8 mouse cellular contexts compared by ENCODE assay signal in the genomic region with DNA sequence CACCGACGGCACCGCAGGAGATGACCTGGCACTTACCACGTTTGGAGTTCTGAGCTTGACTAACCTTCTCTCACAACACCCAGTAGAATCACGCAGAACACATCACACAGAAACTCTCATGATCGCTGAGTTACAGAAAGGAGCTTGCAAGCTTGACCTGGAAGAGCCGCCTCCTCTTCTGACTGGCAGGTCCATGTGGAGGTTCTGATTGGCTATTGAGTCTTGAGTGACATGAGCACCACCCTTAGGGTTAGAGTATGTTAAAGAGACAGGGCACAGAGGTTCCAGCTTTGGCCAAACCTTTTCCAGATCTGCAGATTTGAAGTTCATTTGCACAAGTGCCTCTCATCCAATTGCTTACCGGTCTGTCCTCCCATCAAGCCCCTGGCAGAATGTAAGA. TPM values are rescaled to one million over a fixed set of nuclear protein-coding genes. Genes with fewer than 3 reads are reported as not detected.
DNase-seq lines count a peak whose midpoint lies in the region; ATAC-seq and TF ChIP-seq lines count a peak whose summit lies in the region.
"Not testable (repeated sequence)": the region's sequence is repeated elsewhere in the genome, so short reads cannot be mapped to it uniquely, and the experiment has no call there.

Gm4631 (minus strand) TSS at position 101 of the 400 bp plus-strand sequence.

- not testable (repeated sequence) for H3K27ac ChIP-seq in ES-Bruce4 (ENCODE audit: insufficient read depth, low read length); forebrain, embryonic 13.5 days; heart, adult 2 months; hindbrain, embryonic 13.5 days; limb, embryonic 14.5 days (replicated peaks; ENCODE audit: low read depth, low read length); midbrain, embryonic 16.5 days (ENCODE audit: low read length)

- not testable (repeated sequence) for TF ChIP-seq EP300 in ES-Bruce4 (IDR thresholded peaks at IDR 0.05; ENCODE audit: insufficient read depth, low read depth, low read length); heart, adult 2 months (IDR thresholded peaks at IDR 0.05; ENCODE audit: insufficient read depth, low read depth, low read length)

- not testable (repeated sequence) for H3K9me3 ChIP-seq in ES-Bruce4 (replicated peaks; ENCODE audit: control insufficient read depth, insufficient read depth, low read length, poor library complexity, severe bottlenecking); forebrain, embryonic 13.5 days (replicated peaks); hindbrain, embryonic 13.5 days; limb, embryonic 14.5 days (ENCODE audit: control insufficient read depth, low read length); midbrain, embryonic 16.5 days (replicated peaks; ENCODE audit: control insufficient read depth, low read length, poor library complexity, severe bottlenecking)

- no CpG with 5 or more reads among the region's 8 CpGs for whole genome bisulfite sequencing in forebrain, embryonic 13.5 days
- WGBS in heart, adult 2 months: no CpG with 5 or more reads among the region's 8 CpGs
- WGBS in hindbrain, embryonic 13.5 days: no CpG with 5 or more reads among the region's 8 CpGs
- WGBS in limb, embryonic 14.5 days: no CpG with 5 or more reads among the region's 8 CpGs
- no CpG with 5 or more reads among the region's 8 CpGs for WGBS in midbrain, embryonic 16.5 days

- DNase-seq in brain, embryonic 14.5 days (ENCODE audit: low read depth); heart, adult 2 months; layer of hippocampus, postnatal 14 days (ENCODE audit: low spot score in 2 of 2); limb, embryonic 14.5 days (ENCODE audit: low spot score): not testable (repeated sequence)

- intact Hi-C loops in heart, adult 2 months (cut with DNase I): not testable (repeated sequence)

- TF ChIP-seq CTCF in ES-Bruce4 (IDR thresholded peaks at IDR 0.05; ENCODE audit: low read depth, low read length); brain, embryonic 14.5 days (IDR thresholded peaks at IDR 0.05; ENCODE audit: borderline replicate concordance, extremely low read depth, insufficient read depth, insufficient read length); heart, adult 2 months (IDR thresholded peaks at IDR 0.05): not testable (repeated sequence)

- H3K4me3 ChIP-seq in ES-Bruce4 (ENCODE audit: low read depth, low read length); forebrain, embryonic 13.5 days; heart, adult 2 months; hindbrain, embryonic 13.5 days; limb, embryonic 14.5 days (replicated peaks; ENCODE audit: low read length); midbrain, embryonic 16.5 days (ENCODE audit: low read depth, low read length): not testable (repeated sequence)

- not testable (repeated sequence) for ATAC-seq in forebrain, embryonic 13.5 days; hindbrain, embryonic 13.5 days (ENCODE audit: low FRiP score); limb, embryonic 14.5 days (ENCODE audit: low FRiP score, low read depth); midbrain, embryonic 16.5 days

- not testable (repeated sequence) for H3K4me1 ChIP-seq in ES-Bruce4 (ENCODE audit: control insufficient read depth, insufficient read depth, low read length); forebrain, embryonic 13.5 days; heart, adult 2 months (ENCODE audit: control insufficient read depth, insufficient read depth, low read length); hindbrain, embryonic 13.5 days (replicated peaks); limb, embryonic 14.5 days (ENCODE audit: control insufficient read depth, insufficient read depth, low read length); midbrain, embryonic 16.5 days (ENCODE audit: control insufficient read depth, insufficient read depth, low read length)

- not testable (repeated sequence) for TF ChIP-seq POLR2A in ES-Bruce4 (IDR thresholded peaks at IDR 0.05; ENCODE audit: insufficient read depth, low read length); brain, embryonic 14.5 days (IDR thresholded peaks at IDR 0.05; ENCODE audit: borderline replicate concordance, extremely low read depth, insufficient read depth, insufficient read length, poor library complexity, severe bottlenecking); heart, adult 2 months (IDR thresholded peaks at IDR 0.05; ENCODE audit: insufficient read depth, low read depth, low read length); limb, embryonic 14.5 days (IDR thresholded peaks at IDR 0.05; ENCODE audit: borderline replicate concordance, extremely low read depth, insufficient read depth, insufficient read length)

- not testable (repeated sequence) for H3K9ac ChIP-seq in ES-Bruce4 (ENCODE audit: low read depth, poor library complexity, severe bottlenecking); forebrain, embryonic 13.5 days; heart, adult 2 months (ENCODE audit: low read depth, low read length); hindbrain, embryonic 13.5 days; limb, embryonic 14.5 days (ENCODE audit: low read depth, low read length, severe bottlenecking); midbrain, embryonic 16.5 days (ENCODE audit: low read depth, low read length)

- H3K79me2 ChIP-seq in heart, adult 2 months (replicated peaks; ENCODE audit: control insufficient read depth, insufficient read depth, low read length): not testable (repeated sequence)

- H3K27me3 ChIP-seq in ES-Bruce4 (ENCODE audit: control insufficient read depth, insufficient read depth, low read length, poor library complexity, severe bottlenecking); forebrain, embryonic 13.5 days; heart, adult 2 months (ENCODE audit: control insufficient read depth, insufficient read depth, low read length); hindbrain, embryonic 13.5 days; limb, embryonic 14.5 days (ENCODE audit: control insufficient read depth, insufficient read depth, low read length); midbrain, embryonic 16.5 days (ENCODE audit: control insufficient read depth, insufficient read depth, low read depth, low read length): not testable (repeated sequence)

- not testable (repeated sequence) for H3K4me2 ChIP-seq in forebrain, embryonic 13.5 days; hindbrain, embryonic 13.5 days; limb, embryonic 14.5 days (replicated peaks; ENCODE audit: low read depth, low read length, severe bottlenecking); midbrain, embryonic 16.5 days (ENCODE audit: low read length)

- not testable (repeated sequence) for H3K36me3 ChIP-seq in ES-Bruce4 (ENCODE audit: control insufficient read depth, insufficient read depth, low read length, poor library complexity, severe bottlenecking); forebrain, embryonic 13.5 days (ENCODE audit: poor library complexity, severe bottlenecking); heart, adult 2 months (ENCODE audit: control insufficient read depth, insufficient read depth, low read length); hindbrain, embryonic 13.5 days; limb, embryonic 14.5 days (ENCODE audit: control insufficient read depth, insufficient read depth, low read length); midbrain, embryonic 16.5 days (ENCODE audit: control insufficient read depth, insufficient read depth, low read length)

RNA-seq across cellular contexts. Expression of gene Gm4631, which starts in this region (rescaled TPM):
- polyA plus RNA-seq in ES-Bruce4 (2011; ENCODE audit: insufficient read depth, insufficient read length, low read depth, missing spikeins): 63.1 and 70.8 TPM in 2 replicates
- 10.8 and 12.8 TPM in 2 replicates for polyA plus RNA-seq in brain, embryonic 14.5 days (2012; rRNA removed)
- 16.7 and 17.9 TPM in 2 replicates for polyA plus RNA-seq in forebrain, embryonic 13.5 days (2015; fragmentation: Nextera tagmentation; extraction: Ambion mirVana)
- 10 to 100 TPM; 44.7 to 50.8 TPM for total RNA-seq in heart, adult 2 months (2021)
- polyA plus RNA-seq in heart, adult 2 months (2012; rRNA removed): 1.7 and 4.3 TPM in 2 replicates
- 15.6 and 15.9 TPM in 2 replicates for polyA plus RNA-seq in hindbrain, embryonic 13.5 days (2015; fragmentation: Nextera tagmentation; extraction: Ambion mirVana)
- 10 to 100 TPM; 55.1 to 56.4 TPM for total RNA-seq in layer of hippocampus, postnatal 14 days (2021)
- 8.3 and 14.7 TPM in 2 replicates for polyA plus RNA-seq in limb, embryonic 14.5 days (2012; rRNA removed)
- 19.6 and 21.4 TPM in 2 replicates for polyA plus RNA-seq in limb, embryonic 14.5 days (2014; fragmentation: Nextera tagmentation; extraction: Ambion mirVana)
- 21.7 and 22.2 TPM in 2 replicates for polyA plus RNA-seq in midbrain, embryonic 16.5 days (2015; fragmentation: Nextera tagmentation; extraction: Ambion mirVana)
